Mouse (Mus musculus) MEL (cell line): Measurements from ENCODE around the gene Nrp1. TPM values are rescaled to one million over a fixed set of nuclear protein-coding genes. Genes with fewer than 3 reads are reported as not detected.

Source experiments
- DNase-seq: peaks from one replicate; pipeline ENCODE4 v3.0.0; 2011; ENCODE audit warnings: low read depth, low spot score
- H3K27ac ChIP-seq: 2 replicates; pipeline ENCODE4 v1.5.1; 2012; ENCODE audit warnings: low read depth, mild to moderate bottlenecking, control low read depth, low read length, moderate library complexity; ENCODE audit not compliant: control insufficient read depth
- H3K27me3 ChIP-seq, 2 experiments: fragments of 150-350 bp in 1 of 2; sonication (generic) in 1 of 2; 2 replicates each; pipeline ENCODE4 v1.6.1; 2012; ENCODE audit warnings: low read length in 2 of 2, mild to moderate bottlenecking in 2 of 2, improper control_type of control experiment in 1 of 2, moderate library complexity in 1 of 2; ENCODE audit not compliant: insufficient read depth in 2 of 2, control insufficient read depth in 1 of 2
- H3K36me3 ChIP-seq, 2 experiments: 2 replicates each; pipeline ENCODE4 v1.6.1; 2012 to 2014; ENCODE audit warnings: low read length in 2 of 2, improper control_type of control experiment in 1 of 2, inconsistent platforms in 1 of 2, mild to moderate bottlenecking in 1 of 2; ENCODE audit not compliant: insufficient read depth in 2 of 2, control insufficient read depth in 1 of 2
- H3K4me1 ChIP-seq, 2 experiments: fragments of 150-350 bp in 1 of 2; sonication (generic) in 1 of 2; 2 replicates each; pipeline ENCODE4 v1.6.1; 2012; ENCODE audit warnings: low read length in 2 of 2, improper control_type of control experiment in 1 of 2, mild to moderate bottlenecking in 1 of 2; ENCODE audit not compliant: insufficient read depth in 2 of 2, control insufficient read depth in 1 of 2
- H3K4me3 ChIP-seq, 2 experiments: fragments of 150-350 bp in 1 of 2; sonication (generic) in 1 of 2; 2 replicates each; pipeline ENCODE4 v1.5.1; 2012; ENCODE audit warnings: low read depth in 2 of 2, low read length in 2 of 2, mild to moderate bottlenecking in 2 of 2, moderate library complexity in 2 of 2, control low read depth in 1 of 2, improper control_type of control experiment in 1 of 2; ENCODE audit not compliant: control insufficient read depth in 1 of 2, insufficient read depth in 1 of 2
- H3K79me2 ChIP-seq: 2 replicates; pipeline ENCODE4 v1.6.1; 2012; ENCODE audit warnings: mild to moderate bottlenecking, low read length, moderate library complexity; ENCODE audit not compliant: control insufficient read depth, poor library complexity, insufficient read depth
- H3K9ac ChIP-seq: 2 replicates; pipeline ENCODE4 v1.6.1; 2012; ENCODE audit warnings: low read depth, mild to moderate bottlenecking, control low read depth, low read length, moderate library complexity; ENCODE audit not compliant: control insufficient read depth, poor library complexity, severe bottlenecking
- H3K9me3 ChIP-seq: fragments of 150-350 bp; sonication (generic); replicated peaks from 2 replicates; pipeline ENCODE4 v1.6.1; 2012; ENCODE audit warnings: mild to moderate bottlenecking, low read length, improper control_type of control experiment, moderate library complexity; ENCODE audit not compliant: insufficient read depth
- BHLHE40 ChIP-seq: IDR thresholded peaks from 2 replicates; pipeline ENCODE4 v1.6.1; 2012; ENCODE audit warnings: low read depth, mild to moderate bottlenecking, inconsistent platforms, low read length, improper control_type of control experiment, borderline replicate concordance
- CHD2 ChIP-seq: IDR thresholded peaks from 2 replicates; pipeline ENCODE4 v1.6.1; 2011; ENCODE audit warnings: low read length, improper control_type of control experiment
- CTCF ChIP-seq, 3 experiments: IDR thresholded peaks in 2 of 3; conservative IDR thresholded peaks in 1 of 3; 2 replicates each; pipeline ENCODE4 v1.5.1; 2011 to 2012; ENCODE audit warnings: low read length in 3 of 3, low read depth in 2 of 3, mild to moderate bottlenecking in 2 of 3, improper control_type of control experiment in 1 of 3, inconsistent platforms in 1 of 3, mixed read lengths in 1 of 3, moderate library complexity in 1 of 3; ENCODE audit not compliant: control insufficient read depth in 1 of 3, insufficient read depth in 1 of 3, poor library complexity in 1 of 3, severe bottlenecking in 1 of 3
- EP300 ChIP-seq, 2 experiments: IDR thresholded peaks; 2 replicates each; pipeline ENCODE4 v1.6.1; 2011; ENCODE audit warnings: improper control_type of control experiment in 2 of 2, low read length in 2 of 2, low read depth in 1 of 2, mild to moderate bottlenecking in 1 of 2
- ETS1 ChIP-seq: IDR thresholded peaks from 2 replicates; pipeline ENCODE4 v1.6.1; 2012; ENCODE audit warnings: low read depth, mild to moderate bottlenecking, inconsistent platforms, low read length, improper control_type of control experiment, moderate library complexity
- GATA1 ChIP-seq: IDR thresholded peaks from 2 replicates; pipeline ENCODE4 v1.6.1; 2011; ENCODE audit warnings: low read depth, low read length, improper control_type of control experiment
- HCFC1 ChIP-seq: IDR thresholded peaks from 2 replicates; pipeline ENCODE4 v1.6.1; 2012; ENCODE audit warnings: low read depth, mild to moderate bottlenecking, inconsistent platforms, low read length, improper control_type of control experiment, moderate library complexity
- JUND ChIP-seq: IDR thresholded peaks from 2 replicates; pipeline ENCODE4 v1.6.1; 2011; ENCODE audit warnings: low read depth, mild to moderate bottlenecking, improper control_type of control experiment, low read length
- KAT2A ChIP-seq: conservative IDR thresholded peaks from 2 replicates; pipeline ENCODE4 v1.6.1; 2012; ENCODE audit warnings: low read depth, low read length, improper control_type of control experiment, inconsistent platforms
- MAFK ChIP-seq: IDR thresholded peaks from 2 replicates; pipeline ENCODE4 v1.6.1; 2011; ENCODE audit warnings: low read depth, mild to moderate bottlenecking, low read length, improper control_type of control experiment, borderline replicate concordance
- MAX ChIP-seq: IDR thresholded peaks from 2 replicates; pipeline ENCODE4 v1.6.1; 2011; ENCODE audit warnings: low read length, improper control_type of control experiment
- MEF2A ChIP-seq: IDR thresholded peaks from 2 replicates; pipeline ENCODE4 v1.6.1; 2014; ENCODE audit warnings: low read depth, mild to moderate bottlenecking, inconsistent platforms, low read length, improper control_type of control experiment; ENCODE audit not compliant: poor library complexity, insufficient replicate concordance, severe bottlenecking; ENCODE audit errors: extremely low read depth
- MXI1 ChIP-seq: IDR thresholded peaks from 2 replicates; pipeline ENCODE4 v1.6.1; 2011; ENCODE audit warnings: mild to moderate bottlenecking, low read depth, low read length, improper control_type of control experiment
- MYC ChIP-seq: IDR thresholded peaks from 2 replicates; pipeline ENCODE4 v1.6.1; 2011; ENCODE audit warnings: low read depth, mild to moderate bottlenecking, low read length, improper control_type of control experiment, moderate library complexity
- NELFE ChIP-seq: IDR thresholded peaks from 2 replicates; pipeline ENCODE4 v1.6.1; 2011; ENCODE audit warnings: low read depth, low read length, improper control_type of control experiment
- NRF1 ChIP-seq: IDR thresholded peaks from 2 replicates; pipeline ENCODE4 v1.6.1; 2014; ENCODE audit warnings: low read depth, mild to moderate bottlenecking, inconsistent platforms, low read length, improper control_type of control experiment, moderate library complexity; ENCODE audit not compliant: poor library complexity, insufficient read depth, severe bottlenecking
- POLR2AphosphoS2 ChIP-seq: IDR thresholded peaks from 2 replicates; pipeline ENCODE4 v1.6.1; 2011; ENCODE audit warnings: low read length, improper control_type of control experiment
- POLR2AphosphoS5 ChIP-seq: IDR thresholded peaks from 2 replicates; pipeline ENCODE4 v1.6.1; 2012; ENCODE audit warnings: low read depth, borderline replicate concordance, mild to moderate bottlenecking, inconsistent platforms, low read length, moderate library complexity, mixed read lengths
- RAD21 ChIP-seq: IDR thresholded peaks from 2 replicates; pipeline ENCODE4 v1.6.1; 2011; ENCODE audit warnings: mild to moderate bottlenecking, low read depth, low read length, improper control_type of control experiment
- RCOR1 ChIP-seq: IDR thresholded peaks from 2 replicates; pipeline ENCODE4 v1.6.1; 2012; ENCODE audit warnings: low read depth, mild to moderate bottlenecking, inconsistent platforms, low read length, improper control_type of control experiment
- SIN3A ChIP-seq: IDR thresholded peaks from 2 replicates; pipeline ENCODE4 v1.6.1; 2012; ENCODE audit warnings: low read length, improper control_type of control experiment, inconsistent platforms
- SMC3 ChIP-seq: IDR thresholded peaks from 2 replicates; pipeline ENCODE4 v1.6.1; 2011; ENCODE audit warnings: low read depth, low read length, improper control_type of control experiment
- TAL1 ChIP-seq: IDR thresholded peaks from 2 replicates; pipeline ENCODE4 v1.6.1; 2012; ENCODE audit warnings: mild to moderate bottlenecking, inconsistent platforms, low read length, moderate library complexity, mixed read lengths
- TBP ChIP-seq: IDR thresholded peaks from 2 replicates; pipeline ENCODE4 v1.8.0; 2011; ENCODE audit warnings: low read depth, low read length, improper control_type of control experiment
- UBTF ChIP-seq: IDR thresholded peaks from 2 replicates; pipeline ENCODE4 v1.6.1; 2012; ENCODE audit warnings: low read depth, mild to moderate bottlenecking, inconsistent platforms, low read length, improper control_type of control experiment, moderate library complexity, borderline replicate concordance; ENCODE audit not compliant: insufficient read depth
- USF1 ChIP-seq: IDR thresholded peaks from 2 replicates; pipeline ENCODE4 v1.6.1; 2014; ENCODE audit warnings: low read depth, mild to moderate bottlenecking, inconsistent platforms, low read length, improper control_type of control experiment, moderate library complexity
- ZC3H11A ChIP-seq: IDR thresholded peaks from 2 replicates; pipeline ENCODE4 v1.6.1; 2012; ENCODE audit warnings: low read depth, mild to moderate bottlenecking, inconsistent platforms, low read length, improper control_type of control experiment
- ZMIZ1 ChIP-seq: IDR thresholded peaks from 2 replicates; pipeline ENCODE4 v1.6.1; 2012; ENCODE audit warnings: low read depth, mild to moderate bottlenecking, inconsistent platforms, low read length, improper control_type of control experiment, moderate library complexity
- ZNF384 ChIP-seq: IDR thresholded peaks from 2 replicates; pipeline ENCODE4 v1.6.1; 2012; ENCODE audit warnings: low read depth, mild to moderate bottlenecking, inconsistent platforms, low read length, improper control_type of control experiment
- polyA plus RNA-seq, 2 experiments: library from polyadenylated mRNA; stranded (reverse) in 1 of 2; unstranded in 1 of 2; fragments of >175 nt in 1 of 2; fragments of >200 nt in 1 of 2; gene quantifications; 2 replicates each; pipeline versions ENCODE4 v1.2.1 to v1.2.4; 2012; ENCODE audit warnings: low replicate concordance in 2 of 2, low read depth in 1 of 2; ENCODE audit not compliant: insufficient read length in 2 of 2, insufficient read depth in 1 of 2, missing spikeins in 1 of 2
- total RNA-seq: library from RNA; depleted of rRNA; stranded (reverse); fragments of 300-350 nt; gene quantifications from 2 replicates; pipeline ENCODE4 v1.2.3, GENCODE M21; 2012

Nrp1 gene
- total and polyA plus RNA-seq, 3 experiments = not detected

DNA sequence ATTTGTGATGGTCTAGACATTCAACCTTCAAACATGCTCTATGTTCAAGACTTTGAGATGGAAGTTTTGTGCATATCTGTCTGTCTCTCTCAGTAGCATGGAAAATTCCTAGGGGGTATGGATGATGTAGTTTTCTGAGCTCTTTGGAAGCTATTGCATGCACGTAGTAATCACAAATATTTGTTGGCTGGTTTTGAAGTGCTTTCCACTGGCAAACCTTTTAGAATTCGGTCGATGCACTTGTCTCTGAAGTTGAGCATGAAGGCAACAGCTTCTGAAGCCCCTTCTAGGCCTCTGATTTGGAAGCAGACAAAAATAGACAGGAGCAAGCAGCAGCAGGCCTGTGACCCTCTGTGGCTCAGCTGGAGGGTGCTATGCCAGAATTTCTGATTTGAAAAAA, 18.9 kb upstream of the Nrp1 start:
- DNase-seq = no peak
- no peak overlapping the region for H3K9ac ChIP-seq
- H3K27ac ChIP-seq = no peak overlapping the region
- no peak for TF ChIP-seq RAD21
- no peak for TF ChIP-seq ZNF384
- no peak for TF ChIP-seq CTCF (IDR thresholded peaks at IDR 0.05 in 2 of 3, conservative IDR thresholded peaks at IDR 0.05 in 1 of 3; ENCODE audit: control insufficient read depth in 1 of 3, insufficient read depth in 1 of 3, low read depth in 2 of 3, low read length in 3 of 3, poor library complexity in 1 of 3, severe bottlenecking in 1 of 3)
- TF ChIP-seq MAX = no peak
- no peak for TF ChIP-seq USF1
- no peak for TF ChIP-seq MEF2A
- no peak for TF ChIP-seq CHD2
- no peak for TF ChIP-seq NRF1
- TF ChIP-seq HCFC1 = no peak
- TF ChIP-seq EP300 (IDR thresholded peaks at IDR 0.05; ENCODE audit: low read depth in 1 of 2, low read length in 2 of 2) = no peak
- TF ChIP-seq GATA1 = no peak
- no peak for TF ChIP-seq ZMIZ1
- TF ChIP-seq SIN3A = no peak
- TF ChIP-seq POLR2AphosphoS5 = no peak
- no peak for TF ChIP-seq TAL1
- no peak for TF ChIP-seq MYC
- TF ChIP-seq RCOR1 = no peak
- no peak for TF ChIP-seq UBTF
- no peak for TF ChIP-seq POLR2AphosphoS2
- H3K9me3 ChIP-seq = no peaks in the 10 kb centered on the region
- no peaks in the 10 kb centered on the region for H3K27me3 ChIP-seq
- H3K4me1 ChIP-seq = no peaks in the 10 kb centered on the region
- H3K36me3 ChIP-seq = no peaks in the 10 kb centered on the region
- H3K79me2 ChIP-seq = no peaks in the 10 kb centered on the region
- H3K4me3 ChIP-seq = no peak overlapping the region

DNA sequence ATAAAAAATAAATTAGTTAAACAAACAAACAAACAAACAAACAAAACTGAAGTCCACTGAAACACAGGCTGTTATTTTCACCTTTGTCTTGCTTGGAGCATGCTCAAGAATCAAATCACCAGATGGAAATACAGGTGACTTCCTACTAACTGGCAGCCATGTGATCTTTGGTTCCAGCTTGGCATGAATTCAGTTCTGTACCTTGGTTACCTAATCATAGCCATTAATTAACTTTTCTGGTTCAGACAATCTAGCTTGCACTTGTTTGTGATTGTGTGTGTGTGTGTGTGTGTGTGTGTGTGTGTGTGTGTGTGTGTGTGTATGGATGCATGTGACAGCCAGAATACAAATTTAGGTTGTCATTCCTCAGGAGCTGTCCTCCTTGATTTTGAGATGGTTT, 8.0 kb upstream of the Nrp1 start:
- Histone ChIP-seq H3K9ac (no peak overlapping the region), H3K9me3 (no peaks in the 10 kb centered on the region), H3K27me3 (no peaks in the 10 kb centered on the region), H3K4me3 (no peak overlapping the region), H3K36me3 (no peaks in the 10 kb centered on the region), H3K79me2 (no peaks in the 10 kb centered on the region), H3K4me1 (no peaks in the 10 kb centered on the region), H3K27ac (no peak overlapping the region)
- TF ChIP-seq MAFK = no peak
- TF ChIP-seq RAD21 = no peak
- TF ChIP-seq ETS1 = no peak
- no peak for TF ChIP-seq SMC3
- no peak for TF ChIP-seq TBP
- no peak for TF ChIP-seq MXI1
- TF ChIP-seq KAT2A = no peak
- TF ChIP-seq SIN3A = no peak
- no peak for TF ChIP-seq ZC3H11A
- TF ChIP-seq BHLHE40 = no peak
- TF ChIP-seq NELFE = no peak
- TF ChIP-seq HCFC1 = no peak
- TF ChIP-seq ZNF384 = no peak
- no peak for TF ChIP-seq JUND
- no peak for DNase-seq
